In genomic region chr1:167115121-167115520, GRCm38 (mm10) we compare ENCODE assay signal across 20 mouse cellular contexts.
DNase-seq lines count a peak whose midpoint lies in the region; ATAC-seq and TF ChIP-seq lines count a peak whose summit lies in the region.
"Had no signal": no experiment of that assay in that cellular context is flagged by ENCODE, and none has a peak within 500 bp of the region (broad histone marks: within the 10 kb centered on the region; RNA-seq: fewer than 3 reads in every experiment).

No protein-coding gene starts in this region.

- peak overlapping the region; percentile 69 for H3K27ac ChIP-seq in forebrain, embryonic 15.5 days (replicated peaks)
- H3K27ac ChIP-seq in forebrain, embryonic 12.5 days = no peak overlapping the region
- H3K27ac ChIP-seq in midbrain, embryonic 14.5 days (replicated peaks; ENCODE audit: low read depth, low read length) = 0 out of 2 replicates have a peak overlapping the region, but pooled peaks have one; percentile 41
- H3K27ac ChIP-seq in midbrain, embryonic 16.5 days (ENCODE audit: low read length) = no peak overlapping the region
- H3K27ac ChIP-seq in olfactory bulb, adult 2 months (ENCODE audit: insufficient read depth, low read depth, low read length) = peak overlapping the region; percentile 12; the same call in 1 of the 2 replicates
- H3K27ac ChIP-seq: heart, embryonic 15.5 days; kidney, postnatal 0 days; limb, embryonic 15.5 days; liver, embryonic 15.5 days had no signal

- no peak for TF ChIP-seq POLR2A in olfactory bulb, adult 2 months (IDR thresholded peaks at IDR 0.05; ENCODE audit: insufficient read depth, low read depth, low read length)

- no peak overlapping the region for H3K9ac ChIP-seq in forebrain, embryonic 15.5 days (replicated peaks)
- H3K9ac ChIP-seq in forebrain, embryonic 12.5 days = no peak overlapping the region
- no peak overlapping the region for H3K9ac ChIP-seq in midbrain, embryonic 14.5 days (replicated peaks; ENCODE audit: low read length)
- no peak overlapping the region for H3K9ac ChIP-seq in midbrain, embryonic 16.5 days (ENCODE audit: low read depth, low read length)
- H3K9ac ChIP-seq: heart, embryonic 15.5 days; limb, embryonic 15.5 days; liver, embryonic 15.5 days had no signal

- 19% methylated on average over 4 of the region's 4 CpGs for WGBS in forebrain, embryonic 15.5 days
- WGBS in forebrain, embryonic 12.5 days = 27% methylated on average over 4 of the region's 4 CpGs
- 20% methylated on average over 4 of the region's 4 CpGs for WGBS in midbrain, embryonic 14.5 days
- WGBS in midbrain, embryonic 16.5 days = 28% methylated on average over 4 of the region's 4 CpGs
- 18% methylated on average over 4 of the region's 4 CpGs for WGBS in olfactory bulb, adult 2 months

- no peak for TF ChIP-seq CTCF in olfactory bulb, adult 2 months (IDR thresholded peaks at IDR 0.05; ENCODE audit: insufficient read depth, low read depth, low read length)

- H3K9me3 ChIP-seq in forebrain, embryonic 15.5 days = no peaks in the 10 kb centered on the region
- H3K9me3 ChIP-seq in forebrain, embryonic 12.5 days = no peaks in the 10 kb centered on the region
- H3K9me3 ChIP-seq in midbrain, embryonic 14.5 days (ENCODE audit: control insufficient read depth, low read length) = no peaks in the 10 kb centered on the region; the same call in 1 of the 2 replicates
- H3K9me3 ChIP-seq in midbrain, embryonic 16.5 days (replicated peaks; ENCODE audit: control insufficient read depth, low read length, poor library complexity, severe bottlenecking) = no peaks in the 10 kb centered on the region
- H3K9me3 ChIP-seq: heart, embryonic 15.5 days; limb, embryonic 15.5 days; liver, embryonic 15.5 days had no signal

- ATAC-seq in cerebellum, adult (ENCODE audit: insufficient number of reproducible peaks, low FRiP score, low TSS enrichment) = no peak
- ATAC-seq in forebrain, embryonic 15.5 days (replicated peaks) = 0 out of 2 replicates have a peak, but pooled peaks have one; percentile 18
- ATAC-seq in forebrain, embryonic 12.5 days (ENCODE audit: low FRiP score) = no peak
- no peak for ATAC-seq in midbrain, embryonic 14.5 days (ENCODE audit: low FRiP score, low TSS enrichment)
- ATAC-seq in midbrain, embryonic 16.5 days = no peak
- ATAC-seq: intestine, postnatal 0 days; Patski had no signal

- DNase-seq in cerebellum, adult 18-20 months = peak; percentile 23
- no peak for DNase-seq in midbrain, embryonic 14.5 days
- DNase-seq in layer of hippocampus, adult 9-11 months = no peak
- DNase-seq: adrenal gland, postnatal 14 days; gastrocnemius, postnatal 10 days; heart, postnatal 4 days; layer of hippocampus, postnatal 36 days; right cerebral cortex, postnatal 4 days; thymus, adult 2 months had no signal

- no peak overlapping the region for H3K4me2 ChIP-seq in forebrain, embryonic 15.5 days (replicated peaks)
- H3K4me2 ChIP-seq in forebrain, embryonic 12.5 days = no peak overlapping the region
- H3K4me2 ChIP-seq in midbrain, embryonic 14.5 days (ENCODE audit: low read length) = no peak overlapping the region
- H3K4me2 ChIP-seq in midbrain, embryonic 16.5 days (ENCODE audit: low read length) = no peak overlapping the region
- H3K4me2 ChIP-seq: heart, embryonic 15.5 days; limb, embryonic 15.5 days; liver, embryonic 15.5 days had no signal

- H3K4me1 ChIP-seq in forebrain, embryonic 15.5 days = peaks cover 43% of the 10 kb centered on the region
- peaks cover 27% of the 10 kb centered on the region for H3K4me1 ChIP-seq in forebrain, embryonic 12.5 days
- H3K4me1 ChIP-seq in midbrain, embryonic 14.5 days (ENCODE audit: control insufficient read depth, insufficient read depth, low read length) = peaks cover 10% of the 10 kb centered on the region
- H3K4me1 ChIP-seq in midbrain, embryonic 16.5 days (ENCODE audit: control insufficient read depth, insufficient read depth, low read length) = peaks cover 12% of the 10 kb centered on the region
- H3K4me1 ChIP-seq in olfactory bulb, adult 2 months (ENCODE audit: control insufficient read depth, insufficient read depth, low read length) = peaks cover 11% of the 10 kb centered on the region; the same call in 1 of the 2 replicates
- H3K4me1 ChIP-seq: heart, embryonic 15.5 days; limb, embryonic 15.5 days; liver, embryonic 15.5 days had no signal

- H3K36me3 ChIP-seq in forebrain, embryonic 15.5 days = no peaks in the 10 kb centered on the region
- no peaks in the 10 kb centered on the region for H3K36me3 ChIP-seq in forebrain, embryonic 12.5 days (replicated peaks)
- no peaks in the 10 kb centered on the region for H3K36me3 ChIP-seq in midbrain, embryonic 14.5 days (ENCODE audit: control insufficient read depth, insufficient read depth, low read length)
- H3K36me3 ChIP-seq in midbrain, embryonic 16.5 days (ENCODE audit: control insufficient read depth, insufficient read depth, low read length) = no peaks in the 10 kb centered on the region
- H3K36me3 ChIP-seq: heart, embryonic 15.5 days; limb, embryonic 15.5 days; liver, embryonic 15.5 days had no signal

- no peak overlapping the region for H3K4me3 ChIP-seq in forebrain, embryonic 15.5 days
- no peak overlapping the region for H3K4me3 ChIP-seq in forebrain, embryonic 12.5 days (replicated peaks)
- H3K4me3 ChIP-seq in midbrain, embryonic 14.5 days (replicated peaks; ENCODE audit: low read depth, low read length) = no peak overlapping the region
- H3K4me3 ChIP-seq in midbrain, embryonic 16.5 days (ENCODE audit: low read depth, low read length) = no peak overlapping the region
- H3K4me3 ChIP-seq in olfactory bulb, adult 2 months (ENCODE audit: insufficient read depth, low read depth, low read length) = no peak overlapping the region
- H3K4me3 ChIP-seq: heart, embryonic 15.5 days; limb, embryonic 15.5 days; liver, embryonic 15.5 days had no signal

- no peaks in the 10 kb centered on the region for H3K27me3 ChIP-seq in forebrain, embryonic 15.5 days
- H3K27me3 ChIP-seq in forebrain, embryonic 12.5 days = no peaks in the 10 kb centered on the region
- no peaks in the 10 kb centered on the region for H3K27me3 ChIP-seq in midbrain, embryonic 14.5 days (ENCODE audit: control insufficient read depth, insufficient read depth, low read length)
- no peaks in the 10 kb centered on the region for H3K27me3 ChIP-seq in midbrain, embryonic 16.5 days (ENCODE audit: control insufficient read depth, insufficient read depth, low read depth, low read length)
- H3K27me3 ChIP-seq: heart, embryonic 15.5 days; limb, embryonic 15.5 days; liver, embryonic 15.5 days had no signal

Comparison
In these comparisons a context has a peak if more than half of its experiments do, and no peak if none do; other contexts are left out.
1. H3K27ac ChIP-seq: peak in forebrain, embryonic 15.5 days (single experiment), midbrain, embryonic 14.5 days (single experiment) and olfactory bulb, adult 2 months (single experiment); none in forebrain, embryonic 12.5 days (single experiment) and midbrain, embryonic 16.5 days (single experiment).
2. DNase-seq: peak in cerebellum, adult 18-20 months (2 of 2); none in midbrain, embryonic 14.5 days (single experiment) and layer of hippocampus, adult 9-11 months (single experiment).